Mouse (Mus musculus) right cerebral cortex, postnatal 36 days (tissue): ENCODE results near the gene Pabpc1l.
"Not testable (repeated sequence)": the region's sequence is repeated elsewhere in the genome, so short reads cannot be mapped to it uniquely, and the experiment has no call there.

Experiments used
- DNase-seq, 2 experiments: peaks; one replicate each; pipeline ENCODE4 v3.0.0; 2022; ENCODE audit warnings: low spot score in 2 of 2, mixed read lengths in 1 of 2

Pabpc1l gene

DNA sequence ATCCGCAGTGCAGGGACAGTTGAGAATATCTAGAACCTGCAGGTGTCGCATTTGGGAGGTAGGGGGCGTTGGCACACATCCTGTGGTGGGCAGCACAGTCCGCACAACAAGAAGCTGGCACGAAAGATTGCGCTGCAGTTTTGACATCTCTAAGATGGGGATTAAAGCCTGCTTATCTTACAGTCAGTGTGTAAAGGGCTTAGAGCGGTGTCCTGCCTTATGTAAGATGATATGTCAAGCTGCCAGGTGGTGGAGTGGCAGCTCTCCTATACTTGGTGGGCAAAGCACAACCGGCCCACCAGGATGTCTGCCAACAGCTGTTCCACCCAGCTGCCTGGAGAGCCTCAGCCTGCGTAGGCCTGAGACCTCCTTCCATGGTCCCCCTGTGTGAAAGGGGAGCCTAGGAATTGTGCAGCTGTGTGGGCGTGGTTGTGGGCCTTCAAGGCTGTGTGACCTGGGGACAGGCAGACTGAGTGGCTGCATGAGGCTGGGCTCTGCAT is 11.3 kb downstream of the Pabpc1l start:
- no peak for DNase-seq

DNA sequence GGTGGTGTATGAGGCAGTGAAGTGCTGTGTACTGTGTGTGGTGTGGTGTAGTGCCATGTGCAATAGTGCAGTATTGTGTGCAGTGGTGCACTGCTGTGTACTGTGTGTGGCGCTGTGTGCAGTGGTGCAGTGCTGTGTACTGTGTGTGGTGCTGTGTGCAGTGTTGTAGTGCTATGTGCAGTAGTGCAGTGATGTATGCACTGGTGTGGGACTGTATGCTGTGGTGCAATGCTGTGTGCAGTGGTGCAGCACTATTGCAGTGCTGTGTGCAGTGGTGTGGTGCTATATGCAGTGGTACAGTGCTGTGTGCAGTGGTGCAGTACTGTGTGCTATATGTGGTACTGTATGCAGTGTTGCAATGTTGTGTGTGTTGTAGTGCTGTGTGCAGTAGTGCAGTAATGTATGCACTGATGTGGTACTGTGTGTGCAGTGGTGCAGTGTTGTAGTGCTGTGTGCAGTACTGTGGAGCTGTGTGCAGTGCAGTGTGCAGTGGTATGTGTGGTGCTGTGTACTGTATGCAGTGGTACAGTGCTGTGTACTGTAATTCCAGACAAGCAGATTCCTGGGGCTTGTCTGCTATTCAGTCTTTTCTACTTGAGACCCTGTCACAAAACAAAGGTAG is 13.3 kb downstream of the Pabpc1l start:
- no peak for DNase-seq

DNA sequence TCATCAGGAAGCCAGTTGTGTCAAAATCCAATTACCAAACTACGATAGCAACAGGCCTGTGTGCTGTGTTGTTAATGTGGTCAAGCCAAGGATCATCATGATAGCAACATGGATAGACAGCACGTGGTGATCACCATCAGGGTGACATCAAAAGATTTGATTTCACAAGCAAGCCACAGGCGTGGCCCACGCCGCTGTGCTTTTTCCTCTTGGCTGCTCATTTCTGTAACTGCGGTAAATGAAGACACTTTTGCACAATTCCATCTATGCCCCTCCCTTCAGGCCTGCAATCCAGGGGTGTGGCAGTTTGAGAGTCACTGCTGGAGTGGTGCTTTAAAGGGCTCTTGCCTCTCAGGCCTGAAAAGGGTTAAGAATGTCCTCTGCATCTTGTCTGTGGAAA is 15.7 kb downstream of the Pabpc1l start:
- no peak for DNase-seq

DNA sequence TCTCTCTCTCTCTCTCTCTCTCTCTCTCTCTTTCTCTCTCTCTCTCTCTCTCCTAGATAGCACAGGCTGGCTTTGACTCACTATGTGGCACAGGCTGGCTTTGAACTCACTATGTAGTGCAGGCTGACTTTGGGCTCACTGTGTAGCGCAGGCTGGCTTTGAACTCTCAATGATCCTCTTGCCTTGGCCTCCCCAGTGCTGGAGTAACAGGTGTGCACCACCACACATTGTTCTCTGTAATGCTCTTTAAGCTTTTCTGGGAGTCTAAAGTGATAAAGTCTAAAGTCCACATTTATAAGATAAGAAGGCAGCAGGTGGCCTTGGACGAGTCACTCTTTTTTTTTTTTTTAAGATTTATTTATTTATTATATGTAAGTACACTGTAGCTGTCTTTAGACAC is 16.3 kb downstream of the Pabpc1l start:
- DNase-seq: no peak

DNA sequence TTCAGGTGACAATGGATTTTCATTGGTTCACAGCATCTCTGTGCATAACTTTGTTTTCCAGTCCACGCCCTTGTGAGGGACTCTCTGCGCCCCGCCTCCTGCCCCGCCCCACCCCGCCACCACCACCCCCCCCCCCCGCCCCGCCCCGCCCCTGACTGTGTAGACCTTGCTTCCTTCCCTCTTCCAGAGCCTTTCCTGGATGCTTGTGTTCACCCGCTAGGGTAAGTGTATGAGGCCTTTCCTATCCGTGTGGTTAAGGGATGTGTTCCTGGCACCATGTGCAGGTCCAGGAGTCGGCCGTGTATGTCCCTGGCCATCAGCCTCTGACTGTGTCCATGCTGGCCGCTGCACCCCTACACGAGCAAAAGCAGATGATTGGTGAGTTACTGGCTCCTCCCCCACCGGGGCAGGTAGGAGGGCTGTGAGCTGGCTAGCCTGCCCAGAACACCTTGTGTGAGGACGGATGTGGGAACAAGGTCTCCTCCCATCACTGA is 22.0 kb downstream of the Pabpc1l start:
- DNase-seq: no peak

DNA sequence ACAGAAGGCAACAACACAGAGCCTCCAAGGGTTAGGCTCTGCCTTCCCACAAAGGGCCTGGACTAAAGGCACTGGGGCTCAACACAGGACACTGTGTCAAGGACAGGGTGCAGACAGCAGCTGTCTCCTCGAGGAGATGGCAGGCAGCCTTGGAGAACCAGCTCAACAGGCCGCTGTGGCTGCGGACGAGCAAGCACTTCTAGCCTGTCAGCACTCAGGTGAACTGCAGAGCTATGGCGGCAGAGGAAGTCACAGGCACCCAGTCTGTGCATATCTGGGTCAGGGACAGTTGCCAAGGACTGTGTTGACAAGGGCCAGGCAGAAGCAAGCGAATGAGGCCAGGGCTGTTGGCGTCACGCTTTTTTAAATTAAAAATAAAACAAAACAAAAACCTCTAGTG is 28.5 kb downstream of the Pabpc1l start:
- DNase-seq: no peak

DNA sequence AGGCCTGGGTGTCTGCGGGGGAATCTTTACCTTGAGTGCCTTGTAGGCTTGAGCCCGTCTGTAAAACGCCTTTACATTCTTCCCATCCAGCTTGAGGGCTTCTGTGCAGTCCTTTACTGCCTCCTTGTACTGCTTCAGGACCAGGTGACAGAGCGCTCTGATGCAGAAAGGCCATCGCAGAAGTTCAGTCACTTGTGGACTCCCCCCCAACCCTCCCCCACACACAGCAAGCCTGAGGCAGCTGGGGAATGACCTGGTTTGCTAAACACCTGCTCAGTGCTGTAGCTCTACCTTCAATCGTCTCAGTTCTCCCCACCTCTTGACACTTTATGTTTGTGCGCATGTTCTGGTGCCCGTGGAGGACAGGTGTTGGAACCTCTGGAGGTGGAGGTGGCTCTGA is 29.4 kb downstream of the Pabpc1l start:
- DNase-seq: no peak

DNA sequence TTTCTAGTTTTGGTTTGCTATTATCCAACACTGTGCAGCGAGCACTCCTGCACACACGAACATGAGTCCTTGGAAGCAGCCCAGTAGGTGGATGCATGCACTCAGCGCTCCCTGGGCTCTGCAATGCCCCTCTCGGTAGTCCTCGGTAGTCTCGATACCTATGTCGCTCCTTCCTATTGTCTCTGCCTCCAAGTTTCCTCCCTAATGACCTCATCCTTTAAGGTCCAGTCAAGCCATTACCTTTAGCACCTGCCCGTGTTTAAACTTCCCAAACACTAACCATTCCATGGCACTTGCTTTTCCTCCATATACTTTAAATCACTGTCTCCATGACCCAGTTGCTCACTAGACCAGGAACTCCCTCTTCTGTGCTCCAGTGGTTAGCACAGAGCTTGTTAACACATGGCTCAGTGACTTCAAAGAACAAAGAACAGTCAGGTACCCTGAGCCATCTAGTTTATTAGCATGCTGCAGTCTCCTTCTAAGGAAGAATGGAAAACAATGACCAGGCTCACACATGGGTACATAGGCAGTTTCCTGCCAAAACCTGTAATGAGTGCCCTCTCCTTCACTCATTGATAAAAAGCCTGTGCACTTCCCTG is 34.5 kb downstream of the Pabpc1l start:
- DNase-seq: no peak

DNA sequence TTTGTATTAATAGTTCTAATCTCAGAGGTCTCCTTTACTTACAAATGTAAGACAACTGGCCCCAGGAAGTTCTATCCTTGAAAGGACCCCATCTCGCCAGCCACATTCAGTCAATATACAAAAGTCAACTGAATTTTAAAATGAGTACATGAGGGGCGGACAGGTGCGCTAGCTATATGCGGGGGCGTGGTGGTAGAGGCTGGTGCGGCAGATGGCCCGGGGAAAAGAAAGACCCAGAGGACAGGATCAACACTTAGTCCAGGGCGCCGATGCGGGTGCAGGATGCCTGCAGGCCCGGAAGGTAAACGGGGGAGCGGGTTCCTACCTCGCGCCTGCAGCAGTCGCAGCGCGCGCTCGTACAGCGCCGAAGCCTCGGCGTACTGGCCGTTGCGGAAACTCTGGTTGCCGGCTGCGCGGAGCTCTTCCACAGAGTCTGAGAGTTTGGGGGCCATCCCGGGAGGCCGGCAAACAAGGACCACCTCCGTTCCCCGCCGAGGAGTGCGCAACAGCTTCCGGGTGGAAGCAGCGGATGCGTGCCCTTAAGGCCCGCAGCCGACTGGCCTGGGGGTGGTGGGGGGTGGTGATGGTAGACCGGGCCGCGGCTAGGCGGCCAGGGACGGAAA is 45.0 kb downstream of the Pabpc1l start, which contains the start of gene Stk4:
Gene Stk4, plus strand, starts transcription at position 181 of the 623 bp plus-strand sequence.
- DNase-seq: peak in 1 of 2 experiments; percentile 25

DNA sequence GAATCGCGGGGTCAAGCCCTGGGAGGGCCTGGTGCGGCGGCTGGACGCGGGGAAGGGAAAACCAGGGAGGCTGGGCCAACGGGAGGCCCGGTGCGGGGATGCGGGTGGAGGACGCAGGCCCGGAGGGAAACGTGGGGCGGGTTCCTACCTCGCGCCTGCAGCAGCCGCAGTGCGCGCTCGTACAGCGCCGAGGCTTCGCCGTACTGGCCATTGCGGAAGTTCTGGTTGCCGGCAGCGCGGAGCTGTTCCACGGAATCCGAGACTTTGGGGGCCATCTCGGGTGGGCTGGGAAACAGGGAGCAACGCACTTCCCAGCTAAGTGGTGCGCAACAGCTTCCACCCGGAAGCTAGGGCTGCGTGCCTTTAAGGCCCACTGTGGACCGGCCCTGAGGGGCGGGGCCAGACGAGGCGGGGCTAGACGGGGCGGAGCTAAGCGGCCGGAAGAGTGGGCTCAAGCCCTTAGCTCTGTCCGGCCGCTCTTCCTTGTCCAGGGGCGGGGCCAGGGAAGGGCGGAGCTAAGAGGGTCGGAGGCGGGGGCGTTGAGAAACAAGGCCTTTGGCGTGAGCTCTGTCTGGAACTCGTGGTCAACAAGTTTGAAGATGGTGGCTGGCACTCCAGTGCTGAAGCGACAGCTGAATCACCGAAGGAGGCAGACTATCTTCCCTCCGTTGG is 45.7 kb downstream of the Pabpc1l start, which contains the start of gene Tomm34:
Gene Tomm34, minus strand, starts transcription at position 405 of the 672 bp plus-strand sequence.
- peak; percentile 79 to 81 for DNase-seq

DNA sequence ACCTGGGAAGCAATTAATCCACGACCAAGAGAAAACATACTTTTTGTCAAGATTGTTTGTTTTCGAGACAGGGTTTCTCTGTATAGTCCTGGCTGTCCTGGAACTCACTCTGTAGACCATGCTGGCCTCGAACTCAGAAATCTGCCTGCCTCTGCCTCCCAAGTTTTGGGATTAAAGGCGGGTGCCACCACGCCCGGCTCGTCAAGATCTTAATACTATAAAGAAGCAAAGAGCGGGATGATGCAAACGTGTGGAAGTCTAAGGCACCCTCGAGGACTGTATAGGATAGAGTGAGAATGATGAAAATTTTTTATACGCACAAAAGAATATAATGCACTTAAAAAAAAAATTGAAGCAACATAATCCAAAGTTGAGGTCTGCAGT is 46.2 kb downstream of the Pabpc1l start:
- not testable (repeated sequence) for DNase-seq

DNA sequence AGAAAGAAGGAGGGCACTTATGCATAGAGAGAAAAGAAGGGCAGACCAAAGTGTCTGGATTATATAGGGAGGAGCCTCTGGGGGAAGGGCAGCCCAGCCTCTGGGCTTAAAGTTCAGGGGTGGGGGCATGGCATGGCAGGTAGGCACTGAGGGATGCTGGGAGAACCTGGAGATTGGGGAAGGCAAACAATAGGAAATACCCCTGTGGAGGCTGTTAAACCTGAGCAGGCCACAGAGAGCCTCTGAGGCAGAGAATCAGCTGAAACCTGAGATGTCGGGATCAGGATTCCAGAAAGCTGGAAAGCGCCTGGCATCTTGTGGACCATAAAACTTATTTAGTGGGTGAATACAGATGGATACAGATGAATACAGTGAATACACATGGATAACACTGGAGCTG is 46.9 kb downstream of the Pabpc1l start:
- no peak for DNase-seq

DNA sequence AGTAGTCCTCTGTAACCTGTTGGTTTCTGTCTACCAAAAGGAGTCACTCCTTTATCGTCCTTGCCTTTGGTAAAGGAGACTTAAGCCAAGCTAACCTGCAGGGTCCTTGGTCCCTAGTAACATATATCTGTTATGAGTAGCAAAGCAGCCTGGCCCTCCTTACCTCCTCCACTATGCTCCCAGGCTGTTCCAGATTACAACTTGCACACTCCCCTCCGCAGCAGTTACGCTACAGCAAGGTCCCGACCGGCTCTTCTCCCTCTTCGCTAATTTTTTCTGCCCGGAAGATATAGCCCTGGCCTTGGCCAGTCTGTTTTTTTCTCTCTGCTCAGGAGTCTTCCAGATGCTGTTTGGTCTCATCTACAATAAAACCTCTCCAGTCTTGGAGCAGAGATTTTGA is 47.9 kb downstream of the Pabpc1l start:
- DNase-seq: no peak

DNA sequence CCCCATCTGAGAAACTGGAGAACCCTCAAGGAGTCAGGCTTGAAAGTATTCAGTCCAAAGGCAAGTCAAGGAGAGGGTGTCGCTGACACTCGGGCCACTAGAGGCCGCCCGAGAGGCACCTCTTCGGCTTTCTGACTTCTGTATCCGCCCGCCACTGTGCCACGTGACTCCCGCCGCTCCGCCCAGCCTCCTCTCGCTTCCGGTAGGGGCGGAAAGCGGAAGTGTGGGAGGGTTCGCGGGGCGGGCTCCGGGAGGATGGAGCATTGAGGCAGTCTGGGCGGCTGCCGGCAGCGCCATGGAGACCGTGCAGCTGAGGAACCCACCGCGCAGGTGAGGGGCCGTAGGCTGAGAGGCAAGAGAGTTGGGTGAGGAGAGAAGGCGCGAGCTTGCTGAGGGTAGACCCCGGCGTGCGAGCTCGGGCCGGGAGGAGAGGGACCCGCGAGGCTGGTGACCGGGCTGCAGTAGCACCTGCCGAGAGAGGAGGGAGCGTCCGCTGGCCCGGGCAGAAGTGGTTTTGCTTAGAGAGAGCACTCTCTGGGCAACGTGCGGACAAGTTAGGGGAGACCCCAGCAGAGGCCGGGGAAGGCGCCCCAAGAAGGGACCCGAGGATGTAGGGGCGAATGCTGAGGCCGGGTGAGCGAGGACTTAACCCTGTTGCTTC is 48.8 kb downstream of the Pabpc1l start:
- peak; percentile 96 to 97 for DNase-seq

DNA sequence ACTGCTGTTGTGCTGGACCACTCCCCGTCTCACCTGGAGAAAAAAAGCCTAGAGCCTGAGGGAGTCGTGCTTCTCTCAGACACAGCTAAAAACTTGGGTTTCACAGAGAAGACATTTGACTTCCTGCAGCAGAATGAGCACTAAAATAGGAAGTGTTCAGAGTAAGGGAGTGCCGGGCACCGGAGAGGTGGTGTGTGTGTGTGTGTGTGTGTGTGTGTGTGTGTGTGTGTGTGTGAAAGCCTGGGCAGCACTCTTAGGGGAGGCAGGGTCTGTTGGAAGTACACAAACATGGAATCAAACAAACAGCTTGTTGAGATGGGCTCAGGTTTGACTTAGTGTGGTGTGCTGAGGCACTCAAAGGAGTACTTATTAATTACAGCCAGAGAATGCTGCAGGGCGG is 49.8 kb downstream of the Pabpc1l start:
- DNase-seq: no peak

DNA sequence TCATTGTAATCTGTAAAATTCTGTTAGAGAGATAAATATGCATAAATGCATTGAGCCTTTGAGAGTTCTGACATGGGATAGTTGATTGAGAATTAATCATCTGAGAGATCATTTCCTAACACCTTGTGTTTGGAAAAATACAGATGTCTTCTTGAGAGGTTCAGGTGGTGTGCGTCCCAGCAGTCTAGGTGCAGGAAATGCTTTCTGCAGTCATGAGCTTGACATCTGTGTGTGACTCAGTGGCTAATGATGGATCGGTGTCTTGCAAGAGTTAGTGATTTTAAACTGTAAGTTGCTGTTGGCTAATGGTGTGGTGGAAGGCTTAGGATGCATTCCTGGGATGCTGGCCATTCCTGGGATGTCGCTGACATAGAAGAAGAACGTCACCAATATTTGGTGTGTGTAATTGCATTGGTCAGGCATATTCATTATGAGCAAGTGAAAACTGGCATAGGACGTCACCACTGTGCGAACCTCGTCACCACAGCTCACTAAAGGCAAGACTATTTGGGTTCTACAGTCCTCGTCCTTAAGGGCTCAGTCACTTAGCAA is 51.7 kb downstream of the Pabpc1l start:
- DNase-seq: no peak

DNA sequence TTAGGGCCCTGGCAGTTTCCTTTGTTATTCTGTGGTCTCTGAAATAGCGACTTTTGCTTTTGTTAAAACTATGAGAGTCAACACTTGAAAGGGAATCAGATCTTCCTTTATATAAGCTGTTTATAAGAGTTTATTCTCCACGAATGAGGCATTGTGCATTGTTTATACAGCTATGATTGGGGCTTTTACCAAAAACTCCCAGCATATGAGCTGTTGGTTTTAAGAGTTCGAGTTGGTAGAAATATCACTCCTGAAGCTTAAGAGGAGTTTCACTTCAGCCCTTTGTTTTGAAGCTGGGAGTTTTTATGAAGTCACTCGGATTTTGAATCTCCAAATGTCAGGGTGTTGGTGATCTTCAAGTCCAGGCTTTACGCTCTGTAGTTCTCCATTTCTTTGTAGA is 52.6 kb downstream of the Pabpc1l start:
- no peak for DNase-seq

DNA sequence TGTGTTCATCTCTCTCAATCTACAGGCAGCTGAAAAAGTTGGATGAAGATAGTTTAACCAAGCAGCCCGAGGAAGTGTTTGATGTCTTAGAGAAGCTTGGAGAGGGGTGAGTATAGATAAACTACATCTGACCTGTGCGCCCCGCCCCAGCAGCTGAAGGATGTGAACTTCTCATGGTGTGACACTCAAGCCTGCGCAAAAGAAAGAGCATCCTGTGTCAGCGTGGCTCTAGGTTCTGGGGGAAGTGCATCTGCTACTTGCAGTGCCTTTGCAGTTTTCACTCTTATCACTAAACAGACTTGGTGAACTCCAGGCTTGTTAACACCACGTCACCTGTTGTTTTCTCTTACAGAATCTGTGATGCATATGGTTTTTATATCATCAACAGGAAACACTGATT is 54.2 kb downstream of the Pabpc1l start:
- no peak for DNase-seq

DNA sequence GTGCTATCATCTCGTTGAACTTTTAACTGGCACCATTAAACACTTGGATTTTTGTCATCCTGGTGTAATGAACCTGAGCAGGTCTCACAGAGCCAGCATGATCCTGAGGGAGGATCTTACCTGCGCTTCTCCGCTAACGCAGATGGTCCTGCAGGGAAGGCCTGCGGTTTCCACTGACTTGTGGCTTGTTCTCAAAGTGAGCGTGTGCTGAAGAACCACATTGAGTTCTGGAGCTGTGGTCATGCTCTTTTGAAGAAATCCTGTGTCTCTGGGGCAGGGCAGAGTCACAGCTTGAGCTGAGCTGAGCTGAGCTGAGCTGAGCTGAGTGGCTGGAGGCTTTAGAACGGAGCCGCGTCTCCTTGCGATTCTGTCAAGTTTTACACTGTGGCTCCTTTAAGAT is 56.3 kb downstream of the Pabpc1l start:
- DNase-seq: no peak

DNA sequence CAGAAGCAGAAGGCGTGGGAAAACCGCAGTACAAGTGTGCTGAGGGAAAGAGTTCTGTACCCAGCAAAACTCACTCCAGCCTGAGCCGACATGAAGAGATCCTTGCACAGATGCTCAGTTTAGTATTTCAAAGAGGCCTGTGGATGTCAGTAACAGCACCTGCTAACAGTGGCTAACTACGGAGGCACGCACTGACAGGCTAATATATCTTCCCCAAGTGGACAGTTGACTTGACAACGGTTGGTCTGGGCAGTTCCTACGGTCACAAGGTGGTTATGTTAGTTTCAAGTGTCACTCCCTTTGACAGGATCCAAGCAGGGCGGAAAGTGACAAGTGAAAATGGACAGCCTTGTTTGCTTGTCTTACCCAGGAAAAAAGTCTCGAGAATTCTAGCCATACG is 56.9 kb downstream of the Pabpc1l start:
- DNase-seq: no peak

DNA sequence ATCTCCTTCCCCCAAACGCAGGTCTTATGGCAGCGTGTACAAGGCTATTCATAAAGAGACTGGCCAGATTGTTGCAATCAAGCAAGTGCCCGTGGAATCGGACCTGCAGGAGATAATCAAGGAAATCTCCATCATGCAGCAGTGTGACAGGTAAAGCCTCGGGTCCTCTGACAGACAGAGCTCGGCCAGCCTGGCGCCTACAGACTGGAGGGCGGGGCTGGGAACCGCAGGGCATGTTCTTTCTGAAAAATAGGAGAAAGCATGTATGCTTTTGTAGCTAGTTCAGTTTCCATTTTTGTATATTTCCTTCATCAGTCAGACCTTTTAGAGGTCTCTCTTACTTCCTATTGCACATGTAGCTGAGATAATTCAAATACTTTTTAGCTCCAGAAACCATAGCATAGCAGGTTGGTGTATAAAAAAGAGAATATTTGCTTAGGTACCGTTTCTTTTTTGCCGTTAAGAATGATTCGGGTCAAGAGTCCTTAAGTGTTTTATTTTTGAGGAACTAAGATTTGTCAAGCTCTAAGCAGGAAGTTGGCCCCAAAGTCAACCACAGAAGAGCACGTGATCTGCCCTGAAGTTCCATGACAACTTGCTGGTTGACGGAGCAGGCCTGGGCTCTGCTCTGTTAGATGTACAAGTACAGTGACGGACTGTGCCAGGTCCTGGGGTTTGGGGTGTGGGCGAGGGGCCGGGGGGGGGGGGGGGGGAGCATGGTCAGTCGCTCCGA is 58.5 kb downstream of the Pabpc1l start:
- DNase-seq: no peak
